Mouse (Mus musculus): ENCODE data around the gene S1pr2.
A peak's percentile ranks its signal among the peaks of the same experiment; 100 is the strongest.
"Not testable (repeated sequence)": the region's sequence is repeated elsewhere in the genome, so short reads cannot be mapped to it uniquely, and the experiment has no call there.

Gene S1pr2

GRCm38 (mm10) chr9:21000811-21001210 lies 24.2 kb upstream of the S1pr2 start:
- DNase-seq (ENCODE audit: low read depth, low spot score): no peak

GRCm38 (mm10) chr9:20998337-20998736 lies 21.8 kb upstream of the S1pr2 start:
- not testable (repeated sequence) for DNase-seq (ENCODE audit: low read depth, low spot score)

- DNase-seq (ENCODE audit: low read depth, low spot score): no peak
These were observed 20.5 kb upstream of the S1pr2 start for GRCm38 (mm10) chr9:20997065-20997464.

- DNase-seq (ENCODE audit: low read depth, low spot score): no peak
These were observed 18.5 kb upstream of the S1pr2 start for GRCm38 (mm10) chr9:20995069-20995468.

- no peak for DNase-seq (ENCODE audit: low read depth, low spot score)
These were observed 16.8 kb upstream of the S1pr2 start for GRCm38 (mm10) chr9:20993165-20993898.

GRCm38 (mm10) chr9:20991587-20991986 lies 15.0 kb upstream of the S1pr2 start:
- no peak for DNase-seq (ENCODE audit: low read depth, low spot score)

GRCm38 (mm10) chr9:20990861-20991260 lies 14.3 kb upstream of the S1pr2 start:
- DNase-seq (ENCODE audit: low read depth, low spot score): no peak

GRCm38 (mm10) chr9:20987953-20988352 lies 11.4 kb upstream of the S1pr2 start:
- no peak for DNase-seq (ENCODE audit: low read depth, low spot score)

- DNase-seq (ENCODE audit: low read depth, low spot score): no peak
These were observed 10.5 kb upstream of the S1pr2 start for GRCm38 (mm10) chr9:20986952-20987686.

GRCm38 (mm10) chr9:20983169-20983568 lies 6.6 kb upstream of the S1pr2 start:
- DNase-seq (ENCODE audit: low read depth, low spot score): no peak

GRCm38 (mm10) chr9:20982171-20982570 lies 5.6 kb upstream of the S1pr2 start:
- no peak for DNase-seq (ENCODE audit: low read depth, low spot score)

GRCm38 (mm10) chr9:20979769-20980168 lies 3.2 kb upstream of the S1pr2 start:
- no peak for DNase-seq (ENCODE audit: low read depth, low spot score)

GRCm38 (mm10) chr9:20979181-20979580 lies 2.6 kb upstream of the S1pr2 start:
- no peak for DNase-seq (ENCODE audit: low read depth, low spot score)

- no peak for DNase-seq (ENCODE audit: low read depth, low spot score)
These were observed 2.0 kb upstream of the S1pr2 start for GRCm38 (mm10) chr9:20978409-20979095.

- no peak for DNase-seq (ENCODE audit: low read depth, low spot score)
These were observed 544 bp upstream of the S1pr2 start for GRCm38 (mm10) chr9:20976961-20977689.

- DNase-seq (ENCODE audit: low read depth, low spot score): no peak
These were observed 958 bp downstream of the S1pr2 start for GRCm38 (mm10) chr9:20975431-20976215.

- DNase-seq (ENCODE audit: low read depth, low spot score): peak; percentile 35
These were observed 2.9 kb downstream of the S1pr2 start for GRCm38 (mm10) chr9:20973682-20974075.

- DNase-seq (ENCODE audit: low read depth, low spot score): no peak
These were observed 3.4 kb downstream of the S1pr2 start for GRCm38 (mm10) chr9:20973001-20973681.

- peak; percentile 64 for DNase-seq (ENCODE audit: low read depth, low spot score)
These were observed 4.2 kb downstream of the S1pr2 start for GRCm38 (mm10) chr9:20972141-20972992.

Data from skeletal muscle tissue, adult 2 months (tissue).